Mouse (Mus musculus): ENCODE data around the gene Acta2. TPM values are rescaled to one million over a fixed set of nuclear protein-coding genes. Genes with fewer than 3 reads are reported as not detected.
"Not testable (repeated sequence)": the region's sequence is repeated elsewhere in the genome, so short reads cannot be mapped to it uniquely, and the experiment has no call there.

Gene Acta2
- total RNA-seq, 2 experiments from 2014 or later, result 375 to 430 TPM

- DNase-seq (ENCODE audit: low spot score in 2 of 2), result no peak
Measured at GRCm38 (mm10) chr19:34231596-34231995, 23.8 kb downstream of the Acta2 start.

GRCm38 (mm10) chr19:34222805-34223204 is 32.6 kb downstream of the Acta2 start:
- DNase-seq (ENCODE audit: low spot score in 2 of 2), result no peak

GRCm38 (mm10) chr19:34220732-34221380 is 34.5 kb downstream of the Acta2 start:
- DNase-seq (ENCODE audit: low spot score in 2 of 2), result no peak

GRCm38 (mm10) chr19:34219260-34219968 is 36.0 kb downstream of the Acta2 start:
- no peak for DNase-seq (ENCODE audit: low spot score in 2 of 2)

GRCm38 (mm10) chr19:34217761-34218160 is 37.6 kb downstream of the Acta2 start:
- no peak for DNase-seq (ENCODE audit: low spot score in 2 of 2)

- no peak for DNase-seq (ENCODE audit: low spot score in 2 of 2)
Measured at GRCm38 (mm10) chr19:34216956-34217355, 38.4 kb downstream of the Acta2 start.

- no peak for DNase-seq (ENCODE audit: low spot score in 2 of 2)
Measured at GRCm38 (mm10) chr19:34214136-34214535, 41.3 kb downstream of the Acta2 start.

GRCm38 (mm10) chr19:34213251-34213645 is 42.1 kb downstream of the Acta2 start:
- no peak for DNase-seq (ENCODE audit: low spot score in 2 of 2)

GRCm38 (mm10) chr19:34212489-34213250 is 42.7 kb downstream of the Acta2 start:
- DNase-seq (ENCODE audit: low spot score in 2 of 2), result no peak

GRCm38 (mm10) chr19:34210841-34211240 is 44.5 kb downstream of the Acta2 start:
- DNase-seq (ENCODE audit: low spot score in 2 of 2), result no peak

- no peak for DNase-seq (ENCODE audit: low spot score in 2 of 2)
Measured at GRCm38 (mm10) chr19:34209930-34210581, 45.3 kb downstream of the Acta2 start.

GRCm38 (mm10) chr19:34209031-34209430 is 46.4 kb downstream of the Acta2 start:
- DNase-seq (ENCODE audit: low spot score in 2 of 2), result no peak

GRCm38 (mm10) chr19:34206760-34207440 is 48.5 kb downstream of the Acta2 start:
- DNase-seq (ENCODE audit: low spot score in 2 of 2), result no peak

- DNase-seq (ENCODE audit: low spot score in 2 of 2), result not testable (repeated sequence)
Measured at GRCm38 (mm10) chr19:34206128-34206527, 49.3 kb downstream of the Acta2 start.

- DNase-seq (ENCODE audit: low spot score in 2 of 2), result no peak
Measured at GRCm38 (mm10) chr19:34202668-34203067, 52.7 kb downstream of the Acta2 start.

- DNase-seq (ENCODE audit: low spot score in 2 of 2), result no peak
Measured at GRCm38 (mm10) chr19:34199488-34199887, 55.9 kb downstream of the Acta2 start.

- no peak for DNase-seq (ENCODE audit: low spot score in 2 of 2)
Measured at GRCm38 (mm10) chr19:34198901-34199300, 56.5 kb downstream of the Acta2 start.

- DNase-seq (ENCODE audit: low spot score in 2 of 2), result no peak
Measured at GRCm38 (mm10) chr19:34198066-34198465, 57.3 kb downstream of the Acta2 start.

- DNase-seq (ENCODE audit: low spot score in 2 of 2), result no peak
Measured at GRCm38 (mm10) chr19:34195031-34195430, 60.4 kb downstream of the Acta2 start.

GRCm38 (mm10) chr19:34194132-34194745 is 61.2 kb downstream of the Acta2 start:
- DNase-seq (ENCODE audit: low spot score in 2 of 2), result no peak

Data from gastrocnemius, postnatal 4 days (tissue).